Mouse (Mus musculus): ENCODE measurements around the gene Plekhm1.
A peak's percentile ranks its signal among the peaks of the same experiment; 100 is the strongest.
"Not testable (repeated sequence)": the region's sequence is repeated elsewhere in the genome, so short reads cannot be mapped to it uniquely, and the experiment has no call there.

Gene Plekhm1

DNA sequence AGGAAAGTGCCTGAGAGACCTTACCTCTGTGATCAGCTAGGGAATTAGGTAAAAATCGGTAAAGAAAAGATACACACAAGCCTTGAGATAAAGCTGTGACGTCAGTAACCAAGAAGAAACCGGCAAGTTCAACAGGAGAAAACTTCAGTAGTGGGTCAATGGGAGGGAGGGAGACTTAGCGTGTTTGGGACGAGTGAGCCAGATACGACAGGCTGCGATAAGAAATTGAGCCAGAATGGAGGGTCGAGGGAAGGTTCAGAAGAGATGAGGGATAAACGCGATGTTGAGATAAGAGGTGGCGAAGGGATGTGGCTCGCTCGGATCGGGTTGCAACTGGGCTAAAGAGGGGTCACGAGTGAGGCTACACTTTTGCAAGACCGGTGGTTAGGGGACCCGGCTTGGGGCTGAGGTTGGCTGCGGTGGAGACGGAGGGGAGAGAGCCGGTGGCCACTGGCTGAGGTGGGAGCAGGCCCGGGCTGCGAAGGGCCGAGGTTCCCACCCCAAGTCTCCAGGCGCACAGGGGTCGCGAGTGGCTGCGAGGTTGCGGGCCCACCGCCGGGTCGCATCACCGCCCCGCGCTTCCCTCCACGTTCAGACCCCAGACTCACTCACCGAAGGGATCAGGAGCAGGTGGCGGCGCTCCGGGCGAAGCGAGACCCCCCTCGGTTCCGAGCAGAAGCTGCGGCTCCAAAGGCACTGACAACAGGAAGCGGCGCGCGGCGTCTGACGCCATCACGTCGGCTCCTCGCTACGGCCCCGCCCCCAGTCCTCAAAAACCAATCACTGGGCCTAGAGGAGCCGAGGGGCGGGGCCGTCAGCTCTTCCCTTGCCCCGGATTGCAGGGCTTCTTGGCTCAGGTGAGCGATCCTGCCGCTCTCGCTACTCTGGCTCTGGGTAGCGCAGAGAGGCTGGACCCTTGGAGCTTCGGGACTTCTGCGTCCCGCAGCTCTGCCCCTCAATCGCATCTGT is at the start of gene Plekhm1:
TSS of gene Plekhm1 (minus strand) at position 707 of the 969 bp plus-strand sequence.
- ATAC-seq (ENCODE audit: insufficient number of reproducible peaks, low FRiP score, low TSS enrichment): peak; percentile 98

DNA sequence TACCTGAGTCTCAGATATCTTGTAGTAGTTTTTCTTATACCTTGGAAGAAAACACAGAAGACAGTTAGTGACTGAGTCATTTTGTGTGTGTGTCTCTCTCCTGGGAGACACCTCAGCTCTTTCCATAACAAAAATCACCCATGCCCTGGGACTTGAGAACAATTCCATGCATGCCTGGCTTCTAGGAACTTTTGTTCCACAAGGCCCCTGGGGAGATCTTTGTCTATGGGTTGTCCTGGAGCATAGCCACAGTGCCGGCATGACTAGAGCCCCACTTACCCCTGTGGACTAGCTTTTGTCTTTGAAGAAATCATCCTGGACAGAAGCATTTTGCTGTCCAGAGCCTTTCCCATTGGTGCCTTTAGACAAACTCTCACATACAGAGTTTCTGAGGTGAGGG is 38.6 kb upstream of the Plekhm1 start:
- not testable (repeated sequence) for ATAC-seq (ENCODE audit: insufficient number of reproducible peaks, low FRiP score, low TSS enrichment)

DNA sequence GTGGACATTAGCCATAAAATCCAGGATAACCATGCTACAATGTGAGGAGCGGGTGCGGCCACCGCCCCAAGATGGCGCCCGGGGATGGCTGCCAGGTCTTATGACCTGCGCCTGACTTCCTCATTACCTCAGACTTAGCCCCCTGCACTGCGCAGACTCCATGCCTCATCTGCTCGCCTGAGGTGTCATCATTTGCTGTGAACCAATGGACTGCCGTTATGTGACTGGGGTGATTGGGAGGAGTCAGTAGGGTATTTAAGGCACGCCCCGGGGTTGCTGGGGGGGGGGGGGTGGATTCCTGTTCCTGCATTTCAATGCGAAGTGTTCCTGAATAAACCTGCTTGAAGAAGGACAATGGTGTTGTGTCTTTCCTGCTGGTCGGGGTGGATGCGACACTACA is 37.2 kb upstream of the Plekhm1 start:
- ATAC-seq (ENCODE audit: insufficient number of reproducible peaks, low FRiP score, low TSS enrichment): not testable (repeated sequence)

DNA sequence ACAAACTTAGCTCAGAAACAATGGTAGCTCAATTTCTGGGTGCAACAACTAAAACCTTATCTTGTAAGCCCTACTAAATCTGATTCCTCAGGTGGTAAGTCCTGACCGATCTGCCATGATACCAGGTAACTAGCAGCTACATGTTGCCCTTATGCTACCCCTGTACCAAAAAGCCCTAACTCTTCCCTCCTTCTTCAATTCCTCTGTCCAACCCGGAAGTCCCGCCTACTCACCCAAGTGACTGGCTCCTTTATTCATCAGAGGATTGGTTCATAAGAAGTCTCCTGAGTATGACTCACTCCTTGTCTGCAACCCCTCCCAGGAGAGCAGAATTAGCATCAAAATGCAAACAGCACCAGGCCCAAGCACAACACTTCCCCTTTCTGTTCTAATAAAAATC is 31.2 kb upstream of the Plekhm1 start:
- no peak for ATAC-seq (ENCODE audit: insufficient number of reproducible peaks, low FRiP score, low TSS enrichment)

DNA sequence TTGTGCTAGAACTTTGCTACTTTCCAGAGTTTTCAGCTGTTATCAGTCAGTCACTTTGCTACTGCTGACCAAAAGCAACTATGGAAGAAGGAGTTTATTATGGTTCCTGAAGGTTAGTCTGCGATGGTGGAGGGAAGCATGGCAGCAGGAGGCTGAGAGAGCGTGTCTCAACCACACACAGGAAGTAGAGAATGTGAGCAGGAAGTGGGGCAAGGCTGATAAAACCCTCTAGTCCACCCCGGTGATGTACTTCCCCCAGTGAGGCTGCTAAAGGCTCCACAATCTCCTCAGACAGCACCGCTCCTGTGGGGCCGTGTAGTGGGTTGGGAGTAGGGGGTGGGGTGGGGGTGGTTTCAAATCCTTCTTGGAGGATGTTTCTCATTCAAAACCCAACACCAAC is 23.8 kb upstream of the Plekhm1 start:
- no peak for ATAC-seq (ENCODE audit: insufficient number of reproducible peaks, low FRiP score, low TSS enrichment)

DNA sequence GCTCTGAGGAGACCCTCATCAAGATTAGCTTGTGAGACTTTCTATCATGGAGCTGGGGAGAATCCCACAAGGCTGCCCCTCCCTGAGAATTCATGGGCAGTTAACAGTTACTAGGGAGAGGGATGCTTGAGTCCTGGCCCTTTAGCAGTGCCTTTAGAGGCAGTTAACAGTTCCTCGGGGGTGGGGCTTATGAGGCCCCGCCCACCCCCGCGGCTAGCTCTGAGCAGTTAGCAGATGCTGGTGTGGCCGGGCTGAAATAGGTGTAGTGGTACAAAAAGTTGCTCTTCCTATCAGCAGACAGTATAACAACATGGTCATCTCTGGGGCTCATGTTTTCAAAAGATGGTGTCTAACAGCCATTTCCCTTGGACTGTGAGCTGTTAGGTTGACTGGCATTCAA is 12.5 kb upstream of the Plekhm1 start:
- no peak for ATAC-seq (ENCODE audit: insufficient number of reproducible peaks, low FRiP score, low TSS enrichment)

DNA sequence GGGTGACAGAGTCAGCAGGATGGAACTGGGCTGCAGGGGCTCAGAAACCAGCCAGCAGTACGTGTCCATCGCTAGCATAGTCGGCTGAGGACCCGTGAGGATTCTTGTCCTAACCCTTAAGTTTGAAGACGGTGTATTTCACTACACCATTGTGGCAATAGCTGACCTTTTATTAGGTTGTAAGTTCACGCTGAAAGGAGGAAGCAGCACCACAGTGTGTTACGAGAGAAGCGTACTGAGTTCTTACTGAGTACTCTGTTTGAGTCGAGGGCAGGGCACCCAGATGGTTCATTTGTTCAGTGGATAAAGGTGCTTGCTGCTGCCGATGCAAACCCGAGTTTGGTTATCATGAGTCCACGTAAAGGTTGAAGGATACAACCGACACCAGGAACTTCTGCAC is 7.2 kb upstream of the Plekhm1 start:
- no peak for ATAC-seq (ENCODE audit: insufficient number of reproducible peaks, low FRiP score, low TSS enrichment)

DNA sequence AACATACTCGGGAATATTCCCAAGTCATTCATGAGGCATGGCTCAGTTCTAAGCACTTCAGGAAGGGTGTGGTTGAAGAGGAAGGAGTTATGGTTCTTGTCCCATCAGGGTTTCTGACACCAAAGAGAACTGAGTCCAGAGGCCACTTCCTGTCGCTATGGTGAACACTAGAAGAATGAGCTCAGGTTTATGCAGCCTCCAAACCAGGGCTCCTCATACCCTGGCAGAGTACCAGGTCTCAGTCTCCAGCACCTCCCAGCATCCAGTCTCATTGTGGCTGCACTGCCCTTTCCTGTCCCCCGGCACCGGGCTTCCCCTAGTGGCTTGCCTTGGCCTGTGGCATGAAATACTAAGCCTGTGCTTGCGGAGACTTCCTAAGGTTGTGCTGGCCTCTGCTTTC is 6.7 kb upstream of the Plekhm1 start:
- no peak for ATAC-seq (ENCODE audit: insufficient number of reproducible peaks, low FRiP score, low TSS enrichment)

DNA sequence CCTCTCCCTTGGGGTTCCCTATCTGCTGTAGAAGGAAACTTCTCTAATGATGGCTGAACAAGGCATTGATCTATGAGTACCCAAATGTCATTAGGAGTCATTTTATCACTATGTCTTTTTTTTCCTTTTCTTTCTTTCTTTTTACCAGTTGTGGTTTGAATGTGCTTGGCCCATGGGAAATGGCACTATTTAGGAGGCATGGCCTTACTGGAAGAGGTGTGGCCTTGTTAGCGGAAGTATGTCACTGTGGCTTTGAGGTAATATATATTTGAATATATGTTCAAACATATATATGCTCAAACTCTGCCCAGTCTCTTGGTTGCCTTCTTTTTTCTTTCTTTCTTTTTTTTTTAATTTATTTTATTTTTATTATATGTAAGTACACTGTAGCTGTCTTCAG is 1.0 kb upstream of the Plekhm1 start:
- no peak for ATAC-seq (ENCODE audit: insufficient number of reproducible peaks, low FRiP score, low TSS enrichment)

DNA sequence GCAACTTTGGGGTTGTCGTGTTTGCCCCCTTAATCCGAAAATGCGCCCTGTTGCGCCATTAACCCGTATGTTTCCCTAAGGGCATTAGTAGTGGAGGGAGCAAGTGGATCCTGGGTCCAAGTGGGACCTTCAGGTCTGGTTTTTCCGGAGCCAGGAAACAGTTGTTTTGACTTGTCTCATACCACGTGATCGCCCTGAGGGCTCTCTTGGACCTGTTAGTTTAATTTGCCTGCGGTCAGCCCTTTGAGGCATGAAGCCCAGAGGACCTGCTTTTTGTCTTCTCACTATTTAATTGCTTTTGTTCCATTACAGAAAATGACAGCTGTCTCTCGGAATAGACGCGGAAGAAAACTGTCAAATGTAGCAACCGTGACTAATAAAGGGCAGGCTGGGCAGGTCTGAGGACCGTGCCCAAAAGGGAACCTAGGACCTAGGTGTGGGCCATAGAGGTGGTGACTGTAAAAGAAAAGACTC is 500 bp upstream of the Plekhm1 start:
- peak; percentile 13; the same call in 1 of the 2 replicates for ATAC-seq (ENCODE audit: insufficient number of reproducible peaks, low FRiP score, low TSS enrichment)

DNA sequence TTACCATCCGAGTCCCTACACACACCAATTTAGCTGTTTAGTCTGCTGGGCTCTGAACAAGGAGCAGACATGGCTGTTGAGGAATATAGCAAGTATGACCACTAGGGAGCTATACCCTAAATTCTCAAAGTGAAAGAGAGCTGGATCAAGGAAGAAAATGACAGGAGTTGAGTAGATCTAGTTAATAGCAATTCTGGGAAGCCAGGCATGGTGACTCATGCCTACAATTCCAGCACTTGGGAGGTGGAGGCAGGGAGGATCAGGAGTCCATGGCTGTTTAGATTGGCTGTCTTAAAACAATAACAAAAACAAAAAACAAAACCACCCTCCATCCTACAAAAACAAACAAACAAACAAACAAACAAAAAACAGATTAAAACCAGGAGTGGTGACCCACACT is 1.2 kb downstream of the Plekhm1 start:
- no peak for ATAC-seq (ENCODE audit: insufficient number of reproducible peaks, low FRiP score, low TSS enrichment)

DNA sequence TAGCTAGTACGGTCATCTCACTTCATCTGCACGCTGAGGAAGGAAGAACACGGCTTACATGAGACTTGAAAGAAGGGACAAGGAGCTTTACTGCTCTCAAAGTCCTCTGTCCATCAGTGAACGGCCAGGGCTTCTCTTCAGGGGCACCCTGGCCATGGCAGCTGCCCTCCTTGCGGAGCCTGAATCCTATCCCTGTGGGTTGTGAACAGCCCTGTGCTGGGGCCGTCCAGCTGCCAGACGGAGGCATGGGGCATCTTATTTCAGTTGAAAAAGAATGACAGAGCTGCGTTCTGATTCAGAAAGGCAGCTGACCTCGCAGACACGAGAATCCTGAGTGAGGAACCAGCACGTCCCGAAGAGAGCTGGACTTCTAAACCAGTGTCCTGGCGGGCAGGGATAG is 3.6 kb downstream of the Plekhm1 start:
- no peak for ATAC-seq (ENCODE audit: insufficient number of reproducible peaks, low FRiP score, low TSS enrichment)

DNA sequence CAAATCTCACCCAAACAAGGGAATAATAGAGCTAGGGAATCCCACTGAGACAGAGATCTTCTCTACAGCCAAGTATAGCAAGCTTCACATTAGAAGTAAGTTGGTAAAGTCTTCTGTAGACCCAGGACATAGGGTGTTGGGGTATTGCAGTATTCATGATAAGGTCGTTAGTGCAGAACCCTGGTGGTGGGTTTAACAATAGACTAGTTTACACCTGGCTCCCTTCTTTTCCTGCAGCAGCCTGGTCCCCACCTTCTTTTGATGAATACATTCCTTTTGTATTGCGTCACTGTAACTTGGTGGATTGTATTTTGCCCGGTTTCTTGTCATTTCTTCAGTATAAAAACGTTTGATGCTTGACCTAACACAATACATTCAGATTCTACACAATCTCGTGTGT is 5.4 kb downstream of the Plekhm1 start:
- not testable (repeated sequence) for ATAC-seq (ENCODE audit: insufficient number of reproducible peaks, low FRiP score, low TSS enrichment)

DNA sequence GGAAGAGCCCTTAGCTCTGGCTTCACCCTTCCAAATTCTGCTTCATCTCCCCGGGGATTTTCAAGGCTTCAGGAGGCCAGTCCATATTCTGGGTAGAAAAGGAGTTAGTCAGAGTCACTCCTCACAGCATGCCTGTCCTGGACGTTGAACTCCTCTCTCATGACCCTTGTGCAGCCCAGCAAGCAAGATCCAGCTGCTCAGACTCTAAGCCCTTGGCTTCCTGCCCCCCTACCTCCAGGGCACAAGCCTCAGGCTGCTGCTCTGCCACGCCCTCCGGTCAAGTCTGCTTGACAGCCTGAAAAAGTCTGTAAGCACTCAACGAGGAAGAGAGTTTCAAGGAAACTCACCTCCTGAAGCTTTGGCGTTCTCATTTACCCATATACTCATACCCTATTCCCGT is 5.9 kb downstream of the Plekhm1 start:
- ATAC-seq (ENCODE audit: insufficient number of reproducible peaks, low FRiP score, low TSS enrichment): no peak

DNA sequence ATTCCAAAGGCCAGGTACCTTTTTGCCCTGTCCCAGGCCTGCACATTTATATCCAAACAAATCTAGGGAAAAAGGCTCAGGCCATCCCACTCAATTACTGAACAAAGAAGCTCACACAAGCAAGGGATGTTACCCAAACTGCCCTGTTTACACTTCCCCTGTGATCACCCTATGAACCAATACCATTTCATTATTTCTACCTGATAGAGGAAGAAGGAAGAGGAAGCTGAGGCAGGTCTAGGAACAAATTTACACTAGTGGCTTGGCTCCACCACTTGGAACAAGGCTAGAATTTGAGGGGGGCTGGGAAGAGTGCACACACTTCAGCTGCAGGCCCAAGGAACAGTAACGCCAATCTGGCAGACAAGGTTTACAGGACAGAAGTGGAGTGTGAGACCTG is 6.7 kb downstream of the Plekhm1 start:
- ATAC-seq (ENCODE audit: insufficient number of reproducible peaks, low FRiP score, low TSS enrichment): no peak

DNA sequence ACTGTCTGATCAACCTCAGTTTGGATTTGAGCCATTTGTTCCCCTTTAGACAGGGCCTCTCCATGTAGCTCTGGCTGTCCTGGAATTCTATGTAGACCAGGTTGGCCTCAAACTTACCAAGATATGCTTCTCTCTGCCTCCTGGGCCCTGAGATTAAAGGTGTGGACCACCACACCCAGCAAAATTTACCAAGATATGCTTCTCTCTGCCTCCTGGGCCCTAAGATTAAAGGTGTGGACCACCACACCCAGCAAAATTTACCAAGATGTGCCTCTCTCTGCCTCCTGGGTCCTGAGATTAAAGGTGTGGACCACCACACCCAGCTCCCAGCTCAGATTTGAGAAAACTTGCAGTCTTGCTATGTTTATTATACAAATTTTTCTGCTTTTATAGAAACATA is 7.9 kb downstream of the Plekhm1 start:
- ATAC-seq (ENCODE audit: insufficient number of reproducible peaks, low FRiP score, low TSS enrichment): no peak

DNA sequence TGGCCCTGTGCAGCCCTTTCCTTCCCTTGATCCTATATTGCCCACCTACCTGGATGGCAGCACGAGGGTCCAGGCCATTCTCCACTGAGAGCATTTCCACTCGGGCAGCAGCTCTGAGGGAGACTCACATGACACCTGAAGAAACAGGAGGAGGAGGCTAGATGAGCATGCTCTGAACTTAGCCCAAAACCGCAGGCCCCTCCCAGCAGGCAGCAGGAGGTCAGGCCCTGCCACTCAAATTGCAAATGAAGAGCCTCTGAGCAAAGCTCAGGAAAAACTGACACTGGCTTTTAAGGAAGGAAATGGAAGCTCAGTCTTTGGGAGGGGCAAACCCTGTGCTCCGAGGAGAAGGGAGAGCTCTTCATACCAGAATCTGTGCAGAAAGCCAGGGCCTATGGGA is 8.7 kb downstream of the Plekhm1 start:
- ATAC-seq (ENCODE audit: insufficient number of reproducible peaks, low FRiP score, low TSS enrichment): no peak

DNA sequence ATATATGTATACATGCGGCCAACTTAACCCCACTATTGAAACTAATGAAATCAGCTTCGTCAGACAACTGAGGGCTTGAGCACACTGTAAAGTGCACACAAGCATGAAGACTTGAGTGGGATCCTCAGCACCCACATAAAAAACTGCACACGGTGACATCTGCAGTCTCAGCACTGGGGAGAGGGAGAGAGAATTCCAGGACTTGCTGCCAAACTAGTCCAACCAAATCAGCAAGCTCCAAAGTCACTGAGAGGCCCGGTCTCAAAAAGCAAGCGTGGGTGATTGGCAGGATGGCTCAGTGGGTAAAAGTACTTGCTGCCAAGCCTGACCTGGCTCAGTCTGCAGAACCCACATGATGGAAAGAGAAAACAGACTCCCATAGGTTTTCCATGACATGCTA is 9.7 kb downstream of the Plekhm1 start:
- ATAC-seq (ENCODE audit: insufficient number of reproducible peaks, low FRiP score, low TSS enrichment): no peak

DNA sequence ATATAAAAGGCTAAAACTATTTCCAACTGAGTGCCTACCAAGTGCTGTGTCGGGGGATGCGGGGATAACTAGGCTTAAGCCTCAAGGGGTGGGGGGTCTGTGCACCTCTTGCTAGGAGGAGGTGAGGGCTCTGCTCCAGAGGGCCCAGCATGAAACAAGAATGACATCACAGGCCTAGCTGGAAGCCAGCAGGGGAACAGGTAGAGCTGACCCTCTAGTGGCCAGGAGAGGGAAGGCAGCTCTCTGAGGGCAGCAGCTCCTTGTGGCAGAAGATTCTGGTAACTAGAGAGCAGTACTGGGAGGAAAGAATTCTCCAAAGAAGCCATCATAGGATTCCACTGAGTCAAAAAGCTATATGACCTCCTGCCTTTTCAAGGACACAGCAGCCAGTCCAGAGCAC is 10.3 kb downstream of the Plekhm1 start:
- no peak for ATAC-seq (ENCODE audit: insufficient number of reproducible peaks, low FRiP score, low TSS enrichment)

DNA sequence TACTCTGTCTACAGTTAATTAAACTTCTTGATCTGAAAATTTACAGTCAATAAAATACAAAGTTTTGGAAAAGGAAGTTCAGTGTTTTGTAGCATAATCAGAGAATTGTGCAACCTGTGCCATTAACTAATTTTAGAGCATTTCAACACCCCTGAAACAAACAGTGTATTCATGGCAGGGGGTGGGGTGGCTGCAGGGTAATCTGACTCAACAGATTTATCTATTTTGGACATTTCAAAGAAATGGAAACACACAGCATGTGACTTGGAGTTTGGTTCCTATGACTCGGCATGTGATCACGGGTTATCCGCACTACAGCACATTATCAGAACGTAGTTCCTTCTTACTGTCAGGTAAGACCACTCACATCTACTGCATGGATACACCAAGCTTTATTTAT is 12.5 kb downstream of the Plekhm1 start:
- no peak for ATAC-seq (ENCODE audit: insufficient number of reproducible peaks, low FRiP score, low TSS enrichment)

DNA sequence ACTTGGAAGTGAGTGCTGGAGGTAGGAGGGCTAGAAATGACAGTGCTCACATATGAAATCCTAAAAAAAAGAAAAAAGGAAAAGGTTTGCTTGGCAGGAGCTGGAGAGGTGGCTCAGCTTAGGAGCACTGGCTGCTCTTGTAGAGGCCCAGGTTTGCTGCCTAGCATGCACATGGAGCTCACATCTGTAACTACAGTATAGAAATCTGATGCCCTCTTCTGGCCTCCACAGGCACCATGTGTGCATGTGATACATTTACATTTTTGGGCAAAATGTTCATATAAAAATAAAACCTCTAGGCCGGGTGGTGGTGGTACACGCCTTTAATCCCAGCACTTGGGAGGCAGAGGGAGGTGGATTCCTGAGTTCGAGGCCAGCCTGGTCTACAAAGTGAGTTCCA is 13.4 kb downstream of the Plekhm1 start:
- no peak for ATAC-seq (ENCODE audit: insufficient number of reproducible peaks, low FRiP score, low TSS enrichment)

DNA sequence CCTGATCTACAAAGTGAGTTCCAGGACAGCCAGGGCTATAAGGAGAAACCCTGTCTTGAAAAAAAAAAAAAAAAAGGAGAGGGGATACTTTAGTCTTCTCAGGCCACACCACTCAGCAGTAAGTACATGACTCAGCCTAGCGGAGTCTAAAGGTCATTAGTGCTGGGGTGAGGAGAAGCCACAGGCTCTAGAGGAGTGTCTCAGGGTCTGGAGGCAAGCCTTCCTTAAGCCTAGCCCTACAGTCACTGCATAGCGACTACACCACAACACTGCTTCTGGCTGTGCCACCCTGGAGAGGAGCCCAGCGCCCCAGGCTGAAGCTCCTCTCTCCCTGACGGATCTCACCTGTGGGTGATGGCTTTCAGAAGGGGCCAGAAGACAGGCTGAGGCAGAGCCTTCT is 15.8 kb downstream of the Plekhm1 start:
- ATAC-seq (ENCODE audit: insufficient number of reproducible peaks, low FRiP score, low TSS enrichment): no peak
